Mouse (Mus musculus): ENCODE results near the gene Naxe. TPM values are rescaled to one million over a fixed set of nuclear protein-coding genes. Genes with fewer than 3 reads are reported as not detected.
A peak's percentile ranks its signal among the peaks of the same experiment; 100 is the strongest.

Naxe gene
- polyA plus RNA-seq, 1 experiment = 117 TPM

DNA sequence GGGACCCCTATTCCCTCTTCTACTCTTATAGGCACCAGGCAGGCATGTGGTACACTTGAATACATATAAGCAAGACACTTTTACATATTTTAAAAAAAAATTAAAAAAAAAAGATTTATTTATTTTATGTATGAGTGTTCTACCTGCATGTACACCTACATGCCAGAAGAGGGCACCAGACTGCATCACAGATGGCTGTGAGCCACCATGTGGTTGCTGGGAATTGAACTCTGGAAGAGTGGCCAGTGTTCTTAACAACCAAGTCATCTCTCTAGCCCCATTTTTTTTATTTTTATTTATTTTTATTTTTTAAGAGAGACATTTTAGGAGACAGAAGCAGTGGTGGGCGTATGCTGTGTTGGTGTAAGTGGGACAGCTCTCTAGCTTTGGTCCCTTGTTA lies 29.4 kb upstream of the Naxe start:
- no peak for DNase-seq
- Histone ChIP-seq H3K4me1 (ENCODE audit: control insufficient read depth, insufficient read depth, low read length) (no peaks in the 10 kb centered on the region), H3K4me3 (replicated peaks; ENCODE audit: extremely low read depth, low read depth, low read length) (no peak overlapping the region)
- WGBS = 90% methylated on average over 1 of the region's 1 CpGs
- peak; percentile 78 for TF ChIP-seq CTCF (IDR thresholded peaks at IDR 0.05; ENCODE audit: insufficient read depth, low read length)
- no peak for TF ChIP-seq POLR2A (IDR thresholded peaks at IDR 0.05; ENCODE audit: borderline replicate concordance, extremely low read depth, low read depth, low read length)

DNA sequence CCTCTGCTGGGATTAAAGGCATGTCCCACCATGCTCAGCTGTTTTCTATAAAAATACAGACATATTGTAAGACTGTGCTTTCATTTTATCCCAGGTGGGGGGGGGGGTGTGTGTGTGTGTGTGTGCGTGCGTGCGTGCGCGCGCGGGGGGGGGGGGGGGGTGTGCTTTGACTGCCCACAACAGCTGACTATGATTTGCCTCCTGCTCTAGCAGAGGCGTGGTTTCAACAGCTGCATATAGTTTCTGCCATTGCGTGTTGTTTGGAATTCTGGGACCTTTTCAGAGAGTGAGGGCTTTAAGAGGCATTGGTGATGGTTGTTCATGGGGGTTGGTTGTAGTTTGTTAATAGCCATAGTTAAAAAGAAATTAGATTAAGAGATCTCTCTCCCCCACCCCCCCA lies 27.2 kb upstream of the Naxe start:
- Histone ChIP-seq H3K4me3 (replicated peaks; ENCODE audit: extremely low read depth, low read depth, low read length) (no peak overlapping the region), H3K4me1 (ENCODE audit: control insufficient read depth, insufficient read depth, low read length) (peaks cover 2% of the 10 kb centered on the region; the same call in 1 of the 2 replicates)
- TF ChIP-seq CTCF (IDR thresholded peaks at IDR 0.05; ENCODE audit: insufficient read depth, low read length) (no peak), POLR2A (IDR thresholded peaks at IDR 0.05; ENCODE audit: borderline replicate concordance, extremely low read depth, low read depth, low read length) (no peak)
- WGBS = 92% methylated on average over 9 of the region's 9 CpGs
- no peak for DNase-seq

DNA sequence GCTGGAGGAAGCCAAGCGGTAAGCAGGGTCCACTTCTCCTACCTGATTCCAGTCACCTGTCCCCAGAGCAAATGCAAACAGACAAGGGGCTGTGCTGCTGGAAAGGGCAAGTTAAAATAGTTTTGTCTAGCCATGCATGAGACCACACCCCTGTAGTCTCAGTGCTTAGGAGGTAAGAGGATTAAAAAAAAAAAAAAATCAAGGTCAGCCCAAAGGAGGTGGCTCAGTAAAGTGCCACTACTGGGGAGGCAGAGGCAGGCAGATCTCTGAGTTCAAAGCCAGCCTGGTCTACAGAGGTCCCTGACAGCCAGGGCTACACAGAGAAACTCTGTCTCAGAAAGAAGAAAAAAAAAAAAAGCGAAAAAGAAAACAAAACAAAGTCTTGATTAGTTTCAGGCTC lies 25.7 kb upstream of the Naxe start:
- WGBS = 90% methylated on average over 2 of the region's 2 CpGs
- TF ChIP-seq CTCF (IDR thresholded peaks at IDR 0.05; ENCODE audit: insufficient read depth, low read length) (no peak), POLR2A (IDR thresholded peaks at IDR 0.05; ENCODE audit: borderline replicate concordance, extremely low read depth, low read depth, low read length) (no peak)
- no peak for DNase-seq

DNA sequence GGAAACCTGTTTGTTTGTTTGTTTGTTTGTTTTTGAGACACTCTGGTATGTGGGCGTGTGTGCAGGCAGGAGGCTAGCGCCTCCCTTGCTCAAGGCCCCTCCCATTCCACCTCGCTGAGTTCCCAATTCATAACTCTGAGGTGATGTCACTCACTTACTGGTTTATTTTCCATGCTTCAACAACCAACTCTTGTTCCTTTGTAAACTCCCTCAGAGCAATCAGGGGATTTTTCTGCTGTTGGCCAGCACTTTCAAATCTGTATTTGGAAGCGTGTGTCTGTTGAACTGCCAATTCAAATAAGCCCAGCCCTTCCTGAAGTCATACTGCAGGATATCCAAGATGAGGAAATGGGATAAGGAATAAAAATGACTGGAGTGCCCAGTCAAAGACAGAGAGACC lies 24.4 kb upstream of the Naxe start:
- DNase-seq = no peak
- Histone ChIP-seq H3K4me1 (ENCODE audit: control insufficient read depth, insufficient read depth, low read length) (peaks cover 2% of the 10 kb centered on the region; the same call in 1 of the 2 replicates), H3K4me3 (replicated peaks; ENCODE audit: extremely low read depth, low read depth, low read length) (no peak overlapping the region)
- WGBS = 1% methylated on average over 4 of the region's 4 CpGs
- TF ChIP-seq CTCF (IDR thresholded peaks at IDR 0.05; ENCODE audit: insufficient read depth, low read length) (no peak), POLR2A (IDR thresholded peaks at IDR 0.05; ENCODE audit: borderline replicate concordance, extremely low read depth, low read depth, low read length) (no peak)

More for the DNA sequence above, 25.7 kb upstream of the Naxe start:
- no peak overlapping the region for H3K4me3 ChIP-seq (replicated peaks; ENCODE audit: extremely low read depth, low read depth, low read length)
- H3K4me1 ChIP-seq (ENCODE audit: control insufficient read depth, insufficient read depth, low read length) = peaks cover 2% of the 10 kb centered on the region; the same call in 1 of the 2 replicates

DNA sequence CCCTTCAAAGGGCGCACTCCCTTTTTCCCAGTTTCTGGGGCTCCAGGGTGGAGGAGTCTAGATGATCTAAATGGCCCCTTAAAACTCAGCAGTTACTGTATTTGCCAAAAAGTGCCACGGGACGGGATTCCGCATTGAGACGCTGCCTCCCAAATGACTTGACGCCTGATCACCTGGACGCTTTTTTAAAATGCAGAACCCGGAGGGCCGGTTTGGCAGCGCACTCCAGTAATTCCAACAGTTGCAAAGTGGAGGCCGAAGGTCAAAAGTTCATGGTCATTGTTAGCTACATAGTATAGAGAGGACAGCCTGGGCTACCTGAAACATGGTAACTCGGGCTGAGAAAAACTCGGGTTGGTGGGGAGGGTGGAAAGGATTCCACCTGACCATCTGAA lies 23.9 kb upstream of the Naxe start:
- TF ChIP-seq POLR2A (IDR thresholded peaks at IDR 0.05; ENCODE audit: borderline replicate concordance, extremely low read depth, low read depth, low read length) = no peak
- TF ChIP-seq CTCF (IDR thresholded peaks at IDR 0.05; ENCODE audit: insufficient read depth, low read length) = no peak
- H3K4me3 ChIP-seq (replicated peaks; ENCODE audit: extremely low read depth, low read depth, low read length) = no peak overlapping the region
- WGBS = 1% methylated on average over 13 of the region's 13 CpGs

DNA sequence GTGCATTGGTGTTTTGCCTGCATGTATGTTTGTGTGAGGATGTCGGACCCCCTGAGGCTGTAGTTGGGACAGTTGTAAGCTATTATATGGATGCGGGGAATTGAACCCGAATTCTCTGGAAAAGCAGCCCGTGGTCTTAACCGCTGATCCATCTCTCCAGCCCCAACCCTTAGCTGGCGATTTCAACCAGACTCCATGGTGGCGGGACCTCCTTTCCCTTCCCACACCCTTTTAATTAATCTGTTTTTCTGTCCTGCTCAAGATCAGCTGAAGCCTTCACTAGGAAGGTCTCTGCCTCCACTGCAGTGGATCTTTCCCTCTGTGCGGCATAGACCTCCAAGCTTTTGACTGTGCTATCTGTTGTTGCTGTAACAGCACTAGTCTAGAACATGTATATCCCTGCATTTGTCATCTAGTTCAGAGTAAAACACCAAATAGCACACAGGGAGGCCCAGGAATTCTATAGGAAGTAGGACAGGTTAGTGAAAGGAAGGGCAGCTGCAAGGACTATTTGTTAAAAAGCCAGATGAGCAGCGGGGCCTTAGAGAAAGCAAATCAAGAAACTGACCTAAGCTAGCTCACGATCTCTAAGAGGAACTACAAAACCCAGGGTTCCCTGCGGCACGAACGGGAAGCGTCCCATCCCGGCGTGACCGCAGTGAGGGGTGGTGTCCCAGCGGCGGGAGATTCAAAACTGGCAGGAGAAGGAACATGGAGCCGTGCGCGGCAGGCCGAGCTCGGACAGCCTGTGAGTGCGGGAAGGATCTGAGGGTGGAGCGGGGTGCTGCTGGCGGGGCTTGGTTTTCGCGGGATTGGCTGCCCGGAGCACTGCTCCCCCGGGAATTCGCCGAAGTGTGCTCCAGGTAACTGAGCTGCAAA lies 23.3 kb upstream of the Naxe start, which contains the start of gene Iqgap3:
Gene Iqgap3 (plus strand): TSS at position 627 of the 879 bp plus-strand sequence.
- Histone ChIP-seq H3K4me3 (replicated peaks; ENCODE audit: extremely low read depth, low read depth, low read length) (peak within 1 kb of the TSS; percentile 7), H3K4me1 (ENCODE audit: control insufficient read depth, insufficient read depth, low read length) (peaks cover 2% of the 10 kb centered on the region; the same call in 1 of the 2 replicates)
- DNase-seq = peak; percentile 83
- TF ChIP-seq POLR2A (IDR thresholded peaks at IDR 0.05; ENCODE audit: borderline replicate concordance, extremely low read depth, low read depth, low read length) = no peak
- TF ChIP-seq CTCF (IDR thresholded peaks at IDR 0.05; ENCODE audit: insufficient read depth, low read length) = no peak
- WGBS = 20% methylated on average over 33 of the region's 33 CpGs

More for the DNA sequence above, 23.9 kb upstream of the Naxe start:
- DNase-seq = no peak
- H3K4me1 ChIP-seq (ENCODE audit: control insufficient read depth, insufficient read depth, low read length) = peaks cover 2% of the 10 kb centered on the region; the same call in 1 of the 2 replicates

DNA sequence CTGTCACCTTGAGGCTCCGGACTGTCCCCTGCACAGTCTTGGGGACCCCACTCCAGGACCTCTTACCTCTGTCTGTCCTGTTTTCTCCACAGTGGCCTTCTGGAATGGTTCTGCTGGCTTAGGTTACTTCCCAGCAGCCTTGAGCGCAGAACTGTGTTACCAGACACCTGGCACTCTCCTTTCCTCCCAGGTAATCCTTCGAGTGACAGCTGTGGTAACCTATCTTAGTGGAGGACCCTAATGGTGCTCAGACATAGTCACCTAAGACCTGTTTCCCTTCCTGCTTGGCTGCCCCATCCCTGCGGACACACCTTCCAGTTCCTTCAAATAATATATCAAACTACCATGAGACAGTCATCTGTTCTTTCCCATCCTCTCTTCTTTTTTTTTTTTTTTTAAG lies 19.9 kb upstream of the Naxe start, which contains the start of gene Ttc24:
Gene Ttc24 (minus strand): TSS at position 101 of the 400 bp plus-strand sequence.
- WGBS = 82% methylated on average over 4 of the region's 4 CpGs
- peaks cover 2% of the 10 kb centered on the region; the same call in 1 of the 2 replicates for H3K4me1 ChIP-seq (ENCODE audit: control insufficient read depth, insufficient read depth, low read length)
- no peak for DNase-seq
- H3K4me3 ChIP-seq (replicated peaks; ENCODE audit: extremely low read depth, low read depth, low read length) = no peak within 1 kb of the TSS
- TF ChIP-seq POLR2A (IDR thresholded peaks at IDR 0.05; ENCODE audit: borderline replicate concordance, extremely low read depth, low read depth, low read length) (no peak), CTCF (IDR thresholded peaks at IDR 0.05; ENCODE audit: insufficient read depth, low read length) (no peak)

DNA sequence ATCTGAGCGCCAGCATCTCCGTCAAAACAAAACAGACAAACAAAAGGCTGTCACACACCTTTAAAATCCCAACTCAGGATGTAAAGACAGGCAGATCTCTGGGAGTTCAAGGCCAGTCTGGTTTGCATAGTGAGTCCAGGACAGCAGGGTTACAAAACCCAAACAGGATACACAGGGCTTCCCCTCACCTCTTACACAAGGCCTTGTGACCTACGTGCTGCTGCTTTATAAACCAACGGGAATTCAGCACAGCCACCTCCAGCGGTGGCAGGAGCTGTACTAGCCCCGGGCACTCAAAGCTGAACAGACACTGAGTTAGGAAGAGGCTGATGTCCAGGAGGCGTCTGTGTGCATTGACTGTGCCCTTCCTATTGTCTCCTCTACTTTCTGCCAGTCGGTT lies 19.1 kb upstream of the Naxe start:
- no peak for TF ChIP-seq POLR2A (IDR thresholded peaks at IDR 0.05; ENCODE audit: borderline replicate concordance, extremely low read depth, low read depth, low read length)
- Histone ChIP-seq H3K4me1 (ENCODE audit: control insufficient read depth, insufficient read depth, low read length) (peaks cover 2% of the 10 kb centered on the region; the same call in 1 of the 2 replicates), H3K4me3 (replicated peaks; ENCODE audit: extremely low read depth, low read depth, low read length) (no peak overlapping the region)
- 28% methylated on average over 8 of the region's 8 CpGs for WGBS
- DNase-seq = no peak

DNA sequence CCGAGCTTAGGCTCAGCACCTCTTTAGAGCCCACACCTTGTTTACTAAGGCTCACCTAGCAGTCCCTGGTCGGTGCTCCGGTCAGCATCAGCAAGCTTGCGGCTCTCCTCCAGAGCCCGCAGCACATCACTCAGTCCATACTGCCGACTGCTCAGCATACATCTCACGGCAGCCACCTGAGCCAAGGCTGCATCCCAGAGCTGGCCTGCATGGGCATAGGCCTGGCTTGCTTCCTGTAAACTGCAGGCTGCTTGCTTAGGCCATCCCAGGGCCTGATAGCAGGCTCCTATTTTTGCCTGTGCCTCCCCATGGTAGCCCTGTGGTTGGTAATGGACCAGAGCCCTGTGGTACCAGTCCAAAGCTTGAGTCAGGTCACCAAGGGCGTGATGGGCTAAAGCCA lies 16.5 kb upstream of the Naxe start:
- Histone ChIP-seq H3K4me3 (replicated peaks; ENCODE audit: extremely low read depth, low read depth, low read length) (no peak overlapping the region), H3K4me1 (ENCODE audit: control insufficient read depth, insufficient read depth, low read length) (no peaks in the 10 kb centered on the region)
- DNase-seq = no peak
- no peak for TF ChIP-seq CTCF (IDR thresholded peaks at IDR 0.05; ENCODE audit: insufficient read depth, low read length)
- TF ChIP-seq POLR2A (IDR thresholded peaks at IDR 0.05; ENCODE audit: borderline replicate concordance, extremely low read depth, low read depth, low read length) = no peak
- WGBS = 82% methylated on average over 8 of the region's 8 CpGs

DNA sequence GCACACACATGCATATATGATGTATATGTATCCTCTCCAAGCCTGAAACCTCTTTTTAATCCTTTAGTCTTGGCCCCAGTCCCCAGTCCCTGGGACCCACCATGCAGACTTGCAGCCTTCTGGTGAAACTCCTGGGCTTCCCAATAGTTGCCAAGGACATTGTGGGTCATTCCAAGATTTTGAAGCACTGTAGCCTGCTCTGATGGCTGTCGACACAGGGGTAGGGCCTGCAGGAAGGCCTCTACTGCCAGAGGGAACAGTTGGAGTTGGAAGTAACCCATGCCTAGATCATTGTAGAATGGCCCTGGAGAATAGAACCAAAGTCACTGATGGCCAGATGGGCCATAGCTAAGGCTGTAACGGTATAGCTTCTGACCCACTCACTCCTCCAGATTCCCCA lies 16.1 kb upstream of the Naxe start:
- WGBS = 69% methylated on average over 2 of the region's 2 CpGs
- TF ChIP-seq CTCF (IDR thresholded peaks at IDR 0.05; ENCODE audit: insufficient read depth, low read length) (no peak), POLR2A (IDR thresholded peaks at IDR 0.05; ENCODE audit: borderline replicate concordance, extremely low read depth, low read depth, low read length) (no peak)
- DNase-seq = no peak
- H3K4me1 ChIP-seq (ENCODE audit: control insufficient read depth, insufficient read depth, low read length) = no peaks in the 10 kb centered on the region
- H3K4me3 ChIP-seq (replicated peaks; ENCODE audit: extremely low read depth, low read depth, low read length) = no peak overlapping the region

Measured in lung, adult 2 months (tissue).